Mouse (Mus musculus): ENCODE measurements around the gene Esx1. TPM values are rescaled to one million over a fixed set of nuclear protein-coding genes. Genes with fewer than 3 reads are reported as not detected.
A peak's percentile ranks its signal among the peaks of the same experiment; 100 is the strongest.

Gene Esx1
- polyA plus RNA-seq, 1 experiment from 2014 or later, result not detected

DNA sequence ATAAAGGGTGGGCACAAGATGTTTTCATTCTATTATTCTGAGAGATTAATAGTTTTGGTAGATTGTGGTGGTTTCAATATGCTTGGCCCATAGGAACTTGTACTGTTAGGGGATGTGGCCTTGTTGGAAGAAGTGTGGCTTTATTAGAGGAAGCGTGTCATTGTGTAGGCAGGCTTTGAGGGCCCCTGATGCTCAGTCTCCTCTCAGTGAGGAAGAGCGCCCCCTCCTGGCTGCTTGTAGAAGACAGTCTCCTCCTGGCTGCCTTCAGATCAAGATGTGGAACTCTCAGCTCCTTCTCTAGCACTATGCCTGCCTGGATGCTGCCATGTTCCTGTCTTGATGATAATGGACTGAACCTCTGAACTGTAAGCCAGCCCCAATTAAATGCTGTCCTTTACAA, 20.7 kb upstream of the Esx1 start:
- Histone ChIP-seq H3K27me3 (ENCODE audit: control insufficient read depth, insufficient read depth, low read length) (no peaks in the 10 kb centered on the region), H3K4me2 (ENCODE audit: low read depth, low read length) (no peak overlapping the region), H3K4me3 (ENCODE audit: low read length) (no peak overlapping the region), H3K4me1 (ENCODE audit: control insufficient read depth, insufficient read depth, low read length) (no peaks in the 10 kb centered on the region), H3K27ac (ENCODE audit: low read length) (no peak overlapping the region), H3K36me3 (ENCODE audit: control insufficient read depth, insufficient read depth) (no peaks in the 10 kb centered on the region), H3K9ac (ENCODE audit: low read length) (no peak overlapping the region), H3K9me3 (replicated peaks; ENCODE audit: control insufficient read depth, low read length) (no peaks in the 10 kb centered on the region)
- ATAC-seq (replicated peaks; ENCODE audit: extremely low read depth, insufficient read depth, low FRiP score), result no peak
- 45% methylated on average over 2 of the region's 2 CpGs for WGBS

DNA sequence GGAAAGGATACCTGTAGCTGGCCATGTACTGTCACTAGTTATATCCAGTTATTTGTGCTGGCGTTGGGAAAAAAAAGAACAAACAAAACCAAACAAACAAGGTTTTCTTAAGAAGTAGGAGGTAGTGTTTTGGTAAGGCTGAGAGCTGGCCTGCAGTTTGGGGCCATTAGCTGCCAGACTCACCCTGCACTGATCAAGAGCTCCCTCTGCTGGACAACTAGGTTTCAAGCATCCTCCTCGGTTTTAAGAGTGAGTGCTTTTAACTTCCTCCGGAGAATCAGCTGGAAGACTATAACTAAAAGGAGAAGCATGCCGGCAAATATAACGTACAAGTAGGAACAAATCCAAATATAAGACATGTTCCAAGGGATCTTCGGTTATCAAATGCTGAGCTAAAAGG, 19.8 kb upstream of the Esx1 start:
- Histone ChIP-seq H3K36me3 (ENCODE audit: control insufficient read depth, insufficient read depth) (no peaks in the 10 kb centered on the region), H3K4me1 (ENCODE audit: control insufficient read depth, insufficient read depth, low read length) (no peaks in the 10 kb centered on the region), H3K27me3 (ENCODE audit: control insufficient read depth, insufficient read depth, low read length) (no peaks in the 10 kb centered on the region), H3K9ac (ENCODE audit: low read length) (no peak overlapping the region), H3K4me3 (ENCODE audit: low read length) (no peak overlapping the region), H3K27ac (ENCODE audit: low read length) (no peak overlapping the region), H3K9me3 (replicated peaks; ENCODE audit: control insufficient read depth, low read length) (no peaks in the 10 kb centered on the region), H3K4me2 (ENCODE audit: low read depth, low read length) (no peak overlapping the region)
- 8% methylated on average over 6 of the region's 6 CpGs for WGBS
- ATAC-seq (replicated peaks; ENCODE audit: extremely low read depth, insufficient read depth, low FRiP score), result no peak

DNA sequence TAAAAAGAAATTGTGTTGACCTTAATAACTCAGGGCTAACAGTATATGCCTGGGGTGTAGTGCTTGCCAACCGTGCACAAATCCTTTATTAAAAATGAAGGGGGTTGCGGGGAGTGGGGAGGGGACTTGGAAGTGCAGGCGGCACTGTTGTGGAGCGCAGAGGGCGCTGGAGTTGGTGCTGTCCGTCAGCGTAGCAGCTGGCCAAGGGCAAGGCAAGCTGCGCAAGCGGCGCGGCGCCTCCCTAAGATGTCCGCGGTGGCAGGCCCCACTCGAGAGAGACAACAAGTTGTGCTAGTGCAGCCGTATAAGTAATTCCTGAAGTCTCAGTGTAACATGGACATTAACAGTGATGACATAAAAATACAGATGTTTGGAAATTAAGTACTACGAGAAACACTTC, 5.7 kb upstream of the Esx1 start:
- peaks cover 37% of the 10 kb centered on the region for H3K27me3 ChIP-seq (ENCODE audit: control insufficient read depth, insufficient read depth, low read length)
- H3K4me2 ChIP-seq (ENCODE audit: low read depth, low read length), result peak overlapping the region; percentile 30; the same call in 1 of the 2 replicates
- H3K4me3 ChIP-seq (ENCODE audit: low read length), result no peak overlapping the region

GRCm38 (mm10) chrX:137119675-137120423, 2.0 kb downstream of the Esx1 start:
- H3K27ac ChIP-seq (ENCODE audit: low read length), result no peak overlapping the region
- peak overlapping the region; percentile 60 for H3K4me2 ChIP-seq (ENCODE audit: low read depth, low read length)
- H3K9me3 ChIP-seq (replicated peaks; ENCODE audit: control insufficient read depth, low read length), result 0 out of 2 replicates have a peak, but pooled peaks cover 4% of the 10 kb centered on the region
- 12% methylated on average over 51 of the region's 52 CpGs for WGBS
- peak overlapping the region; percentile 41 for H3K4me3 ChIP-seq (ENCODE audit: low read length)
- peaks cover 2% of the 10 kb centered on the region; the same call in 1 of the 2 replicates for H3K4me1 ChIP-seq (ENCODE audit: control insufficient read depth, insufficient read depth, low read length)
- no peak for ATAC-seq (replicated peaks; ENCODE audit: extremely low read depth, insufficient read depth, low FRiP score)
- H3K27me3 ChIP-seq (ENCODE audit: control insufficient read depth, insufficient read depth, low read length), result peaks cover 50% of the 10 kb centered on the region
- H3K9ac ChIP-seq (ENCODE audit: low read length), result no peak overlapping the region
- no peaks in the 10 kb centered on the region for H3K36me3 ChIP-seq (ENCODE audit: control insufficient read depth, insufficient read depth)

More for the DNA sequence above, 5.7 kb upstream of the Esx1 start:
- 14% methylated on average over 17 of the region's 17 CpGs for WGBS
- H3K9me3 ChIP-seq (replicated peaks; ENCODE audit: control insufficient read depth, low read length), result no peaks in the 10 kb centered on the region
- no peak overlapping the region for H3K27ac ChIP-seq (ENCODE audit: low read length)
- H3K9ac ChIP-seq (ENCODE audit: low read length), result no peak overlapping the region
- H3K36me3 ChIP-seq (ENCODE audit: control insufficient read depth, insufficient read depth), result no peaks in the 10 kb centered on the region
- H3K4me1 ChIP-seq (ENCODE audit: control insufficient read depth, insufficient read depth, low read length), result no peaks in the 10 kb centered on the region
- ATAC-seq (replicated peaks; ENCODE audit: extremely low read depth, insufficient read depth, low FRiP score), result no peak

DNA sequence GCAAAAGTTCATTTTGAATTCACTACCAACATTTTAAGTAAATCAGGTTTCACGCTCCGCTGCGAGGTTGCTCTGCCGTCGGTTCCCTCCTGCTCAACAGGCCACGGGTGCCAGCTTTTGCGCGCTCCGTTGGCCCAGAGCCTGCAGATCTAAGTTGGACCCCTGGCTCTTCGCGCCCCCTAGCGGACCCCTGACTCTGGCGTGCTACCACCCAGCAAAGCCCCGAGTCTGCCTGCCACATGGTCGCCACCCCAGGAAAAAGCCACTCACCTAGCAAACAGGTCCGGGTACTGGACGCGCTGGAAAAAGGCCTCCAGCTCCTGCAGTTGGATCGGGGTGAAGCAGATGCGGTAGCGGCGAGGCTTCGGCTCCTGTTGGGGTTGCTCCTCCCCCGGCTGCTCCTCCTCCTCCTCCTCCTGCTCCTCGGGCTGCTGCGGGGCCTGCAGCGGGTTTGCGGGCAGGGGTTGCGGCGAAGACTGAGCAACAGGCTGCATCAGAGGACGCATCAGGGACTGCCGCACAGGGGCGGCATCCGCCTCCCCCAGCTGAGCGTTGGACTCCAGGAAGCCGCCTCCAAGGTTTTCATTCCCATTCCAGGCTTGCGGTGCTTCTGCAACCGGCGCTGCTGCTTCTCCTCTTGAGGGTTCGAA, 3.7 kb downstream of the Esx1 start:
- H3K27me3 ChIP-seq (ENCODE audit: control insufficient read depth, insufficient read depth, low read length), result peaks cover 50% of the 10 kb centered on the region
- 0 out of 2 replicates have a peak, but pooled peaks cover 4% of the 10 kb centered on the region for H3K9me3 ChIP-seq (replicated peaks; ENCODE audit: control insufficient read depth, low read length)
- WGBS, result 14% methylated on average over 40 of the region's 40 CpGs
- peak; percentile 28; the same call in 1 of the 2 replicates for ATAC-seq (replicated peaks; ENCODE audit: extremely low read depth, insufficient read depth, low FRiP score)
- H3K9ac ChIP-seq (ENCODE audit: low read length), result no peak overlapping the region
- H3K4me2 ChIP-seq (ENCODE audit: low read depth, low read length), result peak overlapping the region; percentile 1; the same call in 1 of the 2 replicates
- H3K27ac ChIP-seq (ENCODE audit: low read length), result no peak overlapping the region
- H3K4me3 ChIP-seq (ENCODE audit: low read length), result no peak overlapping the region
- H3K4me1 ChIP-seq (ENCODE audit: control insufficient read depth, insufficient read depth, low read length), result peaks cover 2% of the 10 kb centered on the region; the same call in 1 of the 2 replicates
- H3K36me3 ChIP-seq (ENCODE audit: control insufficient read depth, insufficient read depth), result no peaks in the 10 kb centered on the region

GRCm38 (mm10) chrX:137106498-137106897, 15.4 kb downstream of the Esx1 start:
- Histone ChIP-seq H3K4me2 (ENCODE audit: low read depth, low read length) (no peak overlapping the region), H3K9ac (ENCODE audit: low read length) (no peak overlapping the region), H3K9me3 (replicated peaks; ENCODE audit: control insufficient read depth, low read length) (no peaks in the 10 kb centered on the region), H3K27ac (ENCODE audit: low read length) (no peak overlapping the region), H3K36me3 (ENCODE audit: control insufficient read depth, insufficient read depth) (no peaks in the 10 kb centered on the region), H3K4me3 (ENCODE audit: low read length) (no peak overlapping the region), H3K4me1 (ENCODE audit: control insufficient read depth, insufficient read depth, low read length) (no peaks in the 10 kb centered on the region), H3K27me3 (ENCODE audit: control insufficient read depth, insufficient read depth, low read length) (peaks cover 31% of the 10 kb centered on the region)
- WGBS, result 9% methylated on average over 12 of the region's 13 CpGs
- no peak for ATAC-seq (replicated peaks; ENCODE audit: extremely low read depth, insufficient read depth, low FRiP score)

- Histone ChIP-seq H3K4me1 (ENCODE audit: control insufficient read depth, insufficient read depth, low read length) (no peaks in the 10 kb centered on the region), H3K36me3 (ENCODE audit: control insufficient read depth, insufficient read depth) (no peaks in the 10 kb centered on the region), H3K4me2 (ENCODE audit: low read depth, low read length) (no peak overlapping the region), H3K9me3 (replicated peaks; ENCODE audit: control insufficient read depth, low read length) (no peaks in the 10 kb centered on the region), H3K4me3 (ENCODE audit: low read length) (no peak overlapping the region), H3K27ac (ENCODE audit: low read length) (no peak overlapping the region), H3K27me3 (ENCODE audit: control insufficient read depth, insufficient read depth, low read length) (peaks cover 33% of the 10 kb centered on the region), H3K9ac (ENCODE audit: low read length) (no peak overlapping the region)
- whole genome bisulfite sequencing, result 19% methylated on average over 25 of the region's 25 CpGs
- ATAC-seq (replicated peaks; ENCODE audit: extremely low read depth, insufficient read depth, low FRiP score), result no peak
Measured at GRCm38 (mm10) chrX:137104531-137104930, 17.4 kb downstream of the Esx1 start.

Data from heart, embryonic 16.5 days (tissue).